Mouse (Mus musculus): ENCODE measurements around the gene Itpr2.

DNA sequence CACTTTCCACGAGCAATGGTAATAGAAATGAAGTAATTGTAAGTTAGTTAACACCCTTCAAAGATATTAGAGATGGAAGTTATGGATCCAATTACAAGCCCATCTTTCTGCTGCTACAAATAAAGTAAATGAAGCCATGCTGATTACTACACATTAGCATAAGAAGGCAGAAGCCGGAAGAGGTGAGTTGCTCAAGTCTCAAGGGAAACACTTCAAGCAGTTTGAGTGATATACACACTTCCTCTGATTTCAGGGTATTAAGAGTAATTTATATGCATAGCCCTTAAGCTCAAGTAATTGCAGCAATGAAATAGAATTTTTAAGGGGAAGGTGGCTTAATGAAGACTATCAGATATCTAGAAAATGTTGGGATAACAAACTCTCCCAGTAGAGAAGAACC is 286.7 kb downstream of the Itpr2 start:
- TF ChIP-seq TAL1 (IDR thresholded peaks at IDR 0.05; ENCODE audit: low read length): no peak
- TF ChIP-seq GATA1 (IDR thresholded peaks at IDR 0.05; ENCODE audit: low read length): no peak
